Mouse (Mus musculus): ENCODE results near the gene Dcaf7.

Gene Dcaf7

DNA sequence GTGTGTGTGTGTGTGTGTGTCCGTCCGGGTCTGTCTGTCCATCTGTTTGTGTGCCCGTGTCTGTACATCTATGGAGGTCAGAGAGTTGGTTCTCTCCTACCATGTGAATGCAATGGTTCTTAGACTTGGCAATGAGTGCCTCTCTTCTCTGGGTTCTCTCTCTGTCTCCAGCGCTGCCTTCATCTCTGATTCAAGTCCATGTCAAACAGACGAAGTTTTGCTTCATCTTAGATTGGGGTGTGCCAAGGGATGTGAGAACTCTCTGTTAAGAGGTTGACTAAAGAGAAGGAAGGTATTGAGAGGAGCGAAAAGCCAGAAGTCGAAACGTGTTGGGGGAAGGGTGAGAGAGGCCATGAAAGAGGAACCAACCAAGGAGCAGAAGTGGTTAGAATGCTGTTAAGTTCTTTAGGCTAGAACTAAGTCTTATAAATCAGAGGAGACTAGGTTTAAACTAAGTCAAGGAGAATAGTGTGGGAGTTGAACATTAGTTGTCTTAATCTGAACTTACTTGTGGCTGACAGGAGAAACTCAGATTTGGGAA is 69.4 kb downstream of the Dcaf7 start:
- no peak for DNase-seq (ENCODE audit: low spot score in 2 of 2)

Measured in urinary bladder, adult 18-20 months (tissue).